Mouse (Mus musculus) embryo, embryonic 10.5 days (tissue): ENCODE results near the gene Lin9.
"Not testable (repeated sequence)": the region's sequence is repeated elsewhere in the genome, so short reads cannot be mapped to it uniquely, and the experiment has no call there.

ENCODE experiments used
- DNase-seq: peaks from one replicate; pipeline ENCODE4 v3.0.0-alpha.2; 2015; ENCODE audit warnings: low spot score

Gene Lin9

DNA sequence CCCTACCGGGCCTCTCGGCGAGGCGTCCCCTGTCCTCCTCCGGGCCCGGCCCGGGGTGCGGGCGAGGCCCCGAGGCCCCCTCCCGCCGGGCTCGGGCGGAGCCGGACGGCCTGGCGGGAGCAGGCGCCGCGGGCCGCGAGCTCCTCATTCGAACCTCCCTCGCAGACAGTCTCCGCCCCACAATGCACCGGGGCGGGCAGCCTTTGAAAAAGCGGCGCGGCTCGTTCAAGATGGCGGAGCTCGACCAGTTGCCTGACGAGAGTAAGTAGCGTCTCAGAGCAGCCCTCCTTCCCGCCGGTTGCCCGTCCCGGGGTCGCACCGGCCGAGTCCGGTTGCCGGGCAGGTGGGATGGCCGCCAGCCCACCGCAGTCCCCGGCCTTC is at the start of gene Lin9:
Gene Lin9 (plus strand): TSS at position 14 of the 381 bp plus-strand sequence.
- DNase-seq = peak; percentile 96

DNA sequence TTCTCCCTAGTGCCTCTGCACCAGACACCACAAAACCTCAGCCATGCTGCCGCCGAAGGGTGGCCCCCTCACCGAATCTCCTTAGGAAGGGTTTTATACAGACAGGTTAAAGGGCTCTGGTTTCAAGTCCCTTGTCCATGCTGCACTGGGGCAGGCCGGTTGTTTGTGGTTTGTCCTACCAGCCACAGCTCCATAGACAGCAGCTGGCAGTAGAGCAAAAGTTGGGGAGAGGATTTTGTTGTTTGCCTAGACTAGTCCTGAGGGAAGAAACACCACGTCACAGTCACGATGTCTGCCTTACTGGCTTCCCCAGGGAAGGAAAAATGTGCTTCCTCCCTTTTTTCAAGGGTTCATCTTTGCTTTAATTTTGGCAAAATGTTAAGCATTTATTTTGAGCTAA is 40.4 kb upstream of the Lin9 start:
- no peak for DNase-seq

DNA sequence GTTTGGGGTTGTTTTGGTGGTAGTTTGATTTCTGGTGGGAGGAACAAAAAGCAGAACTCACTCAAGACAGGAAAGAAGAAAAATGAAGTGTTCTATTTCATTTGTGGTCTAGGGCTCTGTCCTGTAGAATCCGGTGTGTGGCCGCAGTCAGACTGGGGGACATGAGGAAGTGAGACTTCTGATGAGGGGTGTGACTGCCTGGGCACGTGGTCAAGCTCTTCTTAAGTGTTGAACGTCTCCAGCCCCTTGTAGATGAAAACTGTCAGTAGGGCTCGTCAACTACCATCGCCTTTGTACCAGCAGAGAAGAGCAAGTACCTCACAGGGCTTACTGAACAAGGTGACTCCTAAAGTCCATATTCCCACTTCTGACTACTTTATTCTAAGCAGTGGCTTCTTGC is 39.1 kb upstream of the Lin9 start:
- DNase-seq = no peak

DNA sequence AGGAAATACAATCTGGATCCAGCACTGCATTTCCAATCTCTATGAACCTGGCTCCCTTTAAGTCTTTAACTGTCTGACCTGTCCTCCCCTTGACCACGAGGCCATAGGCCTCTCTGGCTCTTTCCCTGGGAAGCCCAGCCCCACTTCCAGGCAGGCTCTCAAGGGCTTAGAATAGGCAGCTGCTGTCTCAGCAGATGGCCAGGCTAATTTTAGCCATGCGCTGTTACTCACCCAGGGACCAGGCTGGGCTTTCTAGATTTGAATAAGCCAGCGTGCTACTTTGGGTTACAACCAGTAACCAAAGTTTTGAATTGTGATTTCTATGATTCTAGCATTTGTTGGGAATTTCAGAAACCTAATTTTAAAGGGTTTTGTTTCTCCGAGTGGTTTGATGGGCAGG is 36.4 kb upstream of the Lin9 start:
- DNase-seq = peak; percentile 6

DNA sequence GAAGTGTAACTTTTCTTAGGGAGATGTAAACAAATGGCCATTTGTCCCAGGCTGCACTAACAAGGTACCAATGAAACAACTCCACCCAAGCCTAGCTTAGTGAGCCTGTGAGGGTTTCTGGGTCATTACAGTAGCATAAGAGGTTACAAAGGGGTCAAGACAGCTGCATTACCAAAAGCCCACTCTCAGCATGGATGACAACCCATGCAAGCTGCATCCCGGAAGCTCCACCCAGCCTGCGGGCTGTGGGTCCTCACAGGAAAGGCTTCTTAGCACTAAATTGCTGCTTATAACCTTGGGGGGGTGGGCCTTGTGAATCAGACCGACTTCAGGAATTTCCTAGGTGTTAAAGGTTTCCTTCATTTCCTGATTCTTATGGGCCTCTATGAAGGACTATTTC is 34.8 kb upstream of the Lin9 start:
- DNase-seq = no peak

DNA sequence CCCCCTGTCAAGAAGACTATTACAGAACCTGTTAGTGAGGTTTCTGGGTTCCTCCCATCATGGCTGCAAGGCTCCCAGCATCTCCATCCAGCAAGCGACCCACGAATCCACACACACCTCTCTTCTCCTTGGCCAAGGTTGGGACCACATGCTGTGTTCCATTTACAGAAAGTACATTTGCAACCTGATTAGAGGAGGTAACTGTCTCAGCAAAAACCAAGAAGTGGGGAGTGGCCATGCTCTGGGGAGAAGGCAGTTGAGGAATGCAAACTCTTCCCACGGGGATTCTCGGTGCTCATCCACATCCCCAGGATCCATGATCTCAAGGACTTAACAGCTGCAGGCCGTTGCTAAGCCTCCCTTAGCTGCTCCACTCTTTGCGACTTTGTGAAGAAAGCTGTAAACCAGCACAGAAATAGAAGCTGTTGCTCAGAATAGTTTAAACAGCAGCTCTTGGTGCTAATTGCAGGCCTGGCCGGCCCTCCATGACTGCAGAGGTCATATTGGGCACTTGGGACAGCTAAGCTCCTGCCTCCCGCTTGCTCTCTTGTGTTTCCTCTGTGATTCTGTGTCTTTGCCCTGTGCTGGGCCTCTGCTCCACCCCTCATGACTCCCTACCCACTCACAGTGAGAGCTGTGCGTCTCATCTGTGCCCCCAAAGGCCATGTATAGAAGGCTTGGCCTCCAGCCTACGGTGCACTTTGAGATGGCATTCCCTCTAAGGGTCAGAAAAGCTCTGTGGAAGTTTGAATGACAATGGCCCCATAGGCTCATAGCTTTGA is 34.0 kb upstream of the Lin9 start:
- DNase-seq = no peak

DNA sequence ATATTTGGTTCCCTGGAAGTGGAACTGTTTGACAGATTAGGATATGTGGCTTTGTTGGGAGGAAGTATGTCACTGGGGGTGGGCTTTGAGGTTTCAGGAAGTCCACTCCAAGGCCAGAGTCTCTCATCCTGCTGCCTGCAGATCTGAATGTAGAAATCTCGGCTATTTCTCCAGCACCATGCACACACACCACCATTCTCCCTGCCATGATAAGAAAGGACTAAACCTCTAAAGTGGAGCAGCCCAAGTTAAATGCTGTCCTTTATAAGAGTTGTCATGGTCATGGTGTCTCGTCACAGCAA is 33.4 kb upstream of the Lin9 start:
- no peak for DNase-seq

DNA sequence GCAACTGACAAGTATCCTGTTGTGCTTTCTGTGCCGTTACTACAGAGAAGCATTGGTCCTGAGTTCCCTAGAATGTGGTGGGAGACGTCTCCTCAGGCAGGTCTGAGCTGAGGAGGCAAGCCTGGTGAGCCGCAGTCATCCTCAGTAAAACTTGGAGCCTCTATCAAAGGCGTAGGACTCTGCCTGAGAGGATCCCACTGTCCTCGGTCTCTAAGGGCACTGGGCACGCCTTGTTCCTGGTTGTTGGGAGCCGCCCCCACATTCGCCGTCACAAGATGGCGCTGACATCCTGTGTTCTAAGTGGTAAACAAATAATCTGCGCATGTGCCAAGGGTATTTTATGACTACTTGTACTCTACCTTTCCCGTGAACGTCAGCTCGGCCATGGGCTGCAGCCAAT is 29.1 kb upstream of the Lin9 start:
- not testable (repeated sequence) for DNase-seq

DNA sequence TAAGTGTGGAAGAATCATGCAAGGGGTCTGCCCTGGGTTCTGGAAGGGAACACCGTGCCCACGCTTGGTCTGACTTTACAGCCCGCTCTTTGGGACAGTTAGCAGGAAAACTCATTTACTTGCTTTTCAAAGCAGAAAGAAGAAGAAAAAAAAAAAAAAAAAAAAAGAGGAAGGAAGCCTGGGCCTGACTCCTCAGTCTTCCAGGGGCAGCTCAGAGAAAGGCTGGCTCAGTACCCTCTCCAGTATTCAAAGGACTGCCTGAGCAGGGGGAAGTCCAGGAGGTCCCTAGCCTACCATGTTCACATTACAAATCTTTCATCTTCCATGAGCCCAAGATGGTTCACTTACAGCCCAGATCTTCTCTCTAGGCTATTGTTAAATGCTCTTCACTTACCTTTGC is 24.2 kb upstream of the Lin9 start:
- no peak for DNase-seq

DNA sequence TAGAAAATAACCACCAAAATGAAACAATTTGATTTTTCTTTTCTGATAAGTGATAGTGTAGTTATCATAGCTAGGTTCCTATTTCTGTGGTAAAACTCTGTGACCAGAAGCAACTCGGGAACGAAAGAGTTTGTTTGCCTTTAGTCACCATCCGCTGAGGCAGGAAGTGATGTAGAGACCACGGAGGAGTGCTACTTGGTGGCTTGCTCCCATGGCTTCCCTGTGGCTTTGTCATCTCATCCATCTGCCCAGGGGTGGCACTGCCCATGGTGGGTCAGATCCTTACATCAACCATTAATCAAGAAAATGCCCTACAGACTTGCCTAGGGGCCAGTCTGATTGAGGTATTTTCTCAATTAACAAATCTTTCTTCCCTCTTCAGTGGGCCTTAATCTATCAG is 18.6 kb upstream of the Lin9 start:
- DNase-seq = no peak

DNA sequence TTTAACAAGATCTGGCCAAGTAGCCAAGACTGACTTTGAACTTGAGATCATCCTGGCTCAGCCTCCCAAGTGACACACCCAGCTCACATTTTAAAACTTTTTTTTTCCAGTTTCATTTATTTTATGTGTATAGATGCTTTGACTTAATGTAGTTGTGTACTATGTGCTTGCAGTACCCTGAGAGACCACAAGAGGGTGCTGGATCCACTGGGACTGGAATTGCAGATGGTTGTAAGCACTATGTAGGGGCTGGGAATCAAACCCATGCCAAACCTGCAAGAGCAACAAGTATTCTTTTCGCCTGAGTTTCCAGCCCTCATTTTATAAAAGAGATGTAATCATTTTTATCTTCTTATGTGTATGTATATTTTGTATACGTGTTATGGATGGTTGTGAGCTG is 17.0 kb upstream of the Lin9 start:
- DNase-seq = no peak

DNA sequence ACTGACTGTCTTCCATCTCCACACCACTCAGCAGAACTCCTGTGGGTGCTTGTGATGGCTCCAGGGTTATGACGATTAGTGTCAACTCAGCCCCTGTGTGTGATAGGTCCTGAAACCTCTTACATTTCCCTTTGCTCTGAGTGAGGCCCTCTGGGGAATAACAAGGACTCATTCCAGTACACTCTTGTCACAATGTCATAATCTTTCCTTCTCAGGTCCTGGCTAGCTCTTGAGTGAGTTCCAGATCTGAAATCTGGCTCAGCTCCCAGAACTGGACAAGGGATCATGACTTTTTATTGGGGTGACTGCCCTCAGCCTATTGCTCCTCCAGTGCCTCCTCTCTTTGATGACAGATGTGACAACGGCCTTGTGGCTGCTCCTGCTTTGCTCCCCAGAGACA is 14.8 kb upstream of the Lin9 start:
- DNase-seq = no peak

DNA sequence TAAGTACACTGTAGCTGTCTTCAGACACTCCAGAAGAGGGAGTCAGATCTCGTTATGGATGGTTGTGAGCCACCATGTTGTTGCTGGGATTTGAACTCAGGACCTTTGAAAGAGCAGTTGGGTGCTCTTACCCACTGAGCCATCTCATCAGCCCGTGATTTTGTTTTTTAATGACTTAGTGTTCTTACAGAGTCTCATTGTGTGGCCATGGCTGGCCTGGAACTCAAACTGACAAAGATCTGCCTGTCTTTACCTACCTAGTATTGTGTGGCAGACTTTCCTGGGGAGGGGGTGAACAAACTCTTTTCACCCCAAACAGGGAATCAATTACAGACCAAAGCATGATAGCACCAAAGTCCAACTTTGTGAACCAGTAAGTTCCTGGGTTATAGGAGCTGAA is 3.2 kb upstream of the Lin9 start:
- DNase-seq = not testable (repeated sequence)

DNA sequence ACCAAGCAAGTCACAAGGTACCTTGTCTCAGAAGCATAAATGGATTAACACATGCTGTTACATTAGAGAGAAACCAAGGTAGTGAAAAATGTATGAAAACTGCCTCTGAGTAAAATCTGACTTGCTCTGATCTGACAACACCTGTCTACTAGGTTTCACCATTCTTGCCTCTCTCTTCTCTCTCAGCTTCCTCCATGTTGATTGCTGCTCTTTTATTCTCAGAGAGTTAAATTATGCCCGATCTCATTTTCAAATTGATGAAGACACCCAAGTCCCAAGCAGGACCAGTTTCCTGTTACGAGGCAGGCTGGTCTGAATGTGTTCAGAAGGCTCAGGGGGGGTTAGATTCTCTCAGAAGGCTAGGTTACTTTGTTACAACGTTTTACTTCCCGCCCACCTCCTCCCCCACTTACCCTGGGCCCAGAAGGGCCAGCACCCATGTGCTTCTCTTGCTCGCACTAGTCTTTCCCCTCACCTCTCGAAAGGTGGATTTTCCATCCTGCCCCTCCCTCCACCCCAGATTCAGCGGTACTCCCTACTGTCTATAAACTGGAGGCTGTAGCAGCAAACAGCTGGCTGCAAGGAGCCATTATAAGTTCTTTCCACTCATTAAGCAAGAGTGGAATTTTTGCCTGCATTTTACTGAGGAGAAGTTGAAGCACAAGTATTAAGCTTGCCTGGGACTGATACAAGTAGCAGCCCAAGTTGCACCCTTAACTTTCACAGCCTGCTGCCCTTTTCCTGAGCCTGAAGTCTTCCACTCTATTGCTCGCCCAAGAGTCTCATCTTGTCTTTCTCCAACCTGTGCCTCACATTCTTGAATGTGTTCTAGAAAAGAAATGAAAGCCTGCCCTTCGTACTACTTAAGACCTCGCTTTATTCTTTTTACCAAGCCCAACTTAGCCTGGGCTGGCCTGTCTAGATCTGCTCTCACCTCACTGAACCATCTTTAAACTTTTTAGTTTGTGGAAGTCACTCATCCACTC is 1.2 kb upstream of the Lin9 start:
- DNase-seq = peak; percentile 32

DNA sequence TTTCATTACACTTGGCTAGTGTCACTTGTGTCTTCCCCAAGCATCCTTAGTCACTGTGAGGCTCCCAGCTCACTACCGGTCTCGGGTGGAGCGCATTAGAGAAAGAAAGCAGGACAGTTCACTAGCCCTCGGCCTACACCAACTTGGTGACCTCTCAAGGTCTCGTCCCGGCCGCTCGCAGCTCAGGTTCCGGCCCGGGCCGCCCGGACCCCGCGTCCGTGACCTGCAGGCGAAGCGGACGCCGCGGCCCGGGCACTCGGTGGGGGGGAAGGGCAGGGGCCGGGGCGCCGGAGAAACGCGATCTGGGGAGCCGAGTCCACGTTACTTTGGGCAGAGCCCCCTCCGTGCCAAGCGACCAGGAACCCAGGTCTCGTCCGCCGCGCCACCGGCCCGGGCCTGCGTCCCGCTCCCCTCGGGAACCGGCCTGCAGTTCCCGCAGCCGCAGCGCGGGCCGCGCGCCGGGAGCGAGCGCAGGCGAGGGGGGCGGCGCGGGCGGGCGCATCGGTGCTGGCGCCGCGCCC is 285 bp upstream of the Lin9 start:
- peak; percentile 71 for DNase-seq

DNA sequence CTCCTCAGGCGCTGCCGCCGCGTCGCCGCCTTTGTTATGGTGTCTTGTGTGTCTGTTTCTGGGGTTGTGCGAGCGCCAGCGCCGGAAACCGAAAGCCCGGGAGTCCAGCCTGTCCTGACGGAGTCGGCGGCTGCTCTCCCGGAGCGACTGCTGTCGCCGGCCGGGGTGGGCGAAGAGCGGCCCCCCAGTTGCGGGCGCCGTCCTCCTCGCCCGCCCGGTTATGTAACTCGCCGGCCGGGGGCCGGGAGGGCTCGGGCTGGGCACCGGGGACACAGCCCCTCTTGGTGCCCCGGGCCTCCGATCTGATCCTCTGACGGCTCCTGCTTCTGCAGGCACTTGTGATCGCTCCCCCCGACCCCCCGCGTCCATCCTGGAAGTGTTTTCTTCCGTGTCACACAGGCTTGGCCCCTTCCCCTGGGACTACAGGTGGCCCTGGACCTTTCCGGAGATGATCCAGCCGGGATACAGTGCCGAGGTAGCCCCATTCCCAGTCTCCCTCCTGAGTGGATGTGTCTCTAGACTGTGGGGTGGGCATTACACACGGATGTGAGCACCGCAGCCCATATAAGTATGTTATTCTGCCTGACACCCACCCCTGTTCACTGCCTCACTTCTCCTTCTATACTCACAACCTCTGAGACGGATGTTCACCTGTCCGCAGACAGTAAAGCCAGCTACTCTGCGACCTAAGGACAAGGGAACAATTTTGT is 723 bp downstream of the Lin9 start:
- peak; percentile 66 for DNase-seq

DNA sequence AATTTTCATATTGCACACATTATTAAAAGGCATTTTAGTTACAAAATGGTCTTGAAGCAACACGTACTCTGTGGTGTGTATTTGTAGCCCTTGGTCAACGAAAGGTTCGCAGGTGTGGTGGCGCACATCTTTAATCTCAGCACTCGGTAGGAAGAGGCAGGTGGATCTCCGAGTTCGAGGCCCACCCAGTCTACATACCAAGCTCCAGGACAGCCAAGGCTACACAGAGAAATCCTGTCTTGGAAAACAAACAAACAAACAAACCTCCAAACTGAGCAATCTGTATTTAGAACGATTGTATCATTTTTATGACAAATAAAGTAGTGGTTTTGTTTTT is 1.2 kb downstream of the Lin9 start:
- no peak for DNase-seq

DNA sequence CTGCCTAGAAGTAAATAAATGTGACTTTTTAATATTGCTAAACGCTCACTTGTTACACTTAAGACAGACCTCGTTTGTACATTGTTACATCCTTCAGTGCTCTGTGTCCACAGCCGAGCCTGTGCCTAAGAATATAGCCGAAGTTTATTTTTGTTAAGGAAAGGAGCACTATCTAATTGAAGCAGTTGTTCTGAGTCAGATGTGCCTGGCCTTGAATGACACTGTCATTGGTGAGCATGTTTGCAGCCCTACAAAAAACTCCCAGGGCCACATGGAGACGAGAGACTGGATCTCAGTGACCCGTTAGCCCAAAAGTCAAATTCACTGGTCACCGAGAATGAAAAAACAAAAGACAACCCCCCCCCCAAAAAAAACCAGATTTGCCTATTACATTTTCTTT is 50.3 kb downstream of the Lin9 start:
- DNase-seq = no peak

DNA sequence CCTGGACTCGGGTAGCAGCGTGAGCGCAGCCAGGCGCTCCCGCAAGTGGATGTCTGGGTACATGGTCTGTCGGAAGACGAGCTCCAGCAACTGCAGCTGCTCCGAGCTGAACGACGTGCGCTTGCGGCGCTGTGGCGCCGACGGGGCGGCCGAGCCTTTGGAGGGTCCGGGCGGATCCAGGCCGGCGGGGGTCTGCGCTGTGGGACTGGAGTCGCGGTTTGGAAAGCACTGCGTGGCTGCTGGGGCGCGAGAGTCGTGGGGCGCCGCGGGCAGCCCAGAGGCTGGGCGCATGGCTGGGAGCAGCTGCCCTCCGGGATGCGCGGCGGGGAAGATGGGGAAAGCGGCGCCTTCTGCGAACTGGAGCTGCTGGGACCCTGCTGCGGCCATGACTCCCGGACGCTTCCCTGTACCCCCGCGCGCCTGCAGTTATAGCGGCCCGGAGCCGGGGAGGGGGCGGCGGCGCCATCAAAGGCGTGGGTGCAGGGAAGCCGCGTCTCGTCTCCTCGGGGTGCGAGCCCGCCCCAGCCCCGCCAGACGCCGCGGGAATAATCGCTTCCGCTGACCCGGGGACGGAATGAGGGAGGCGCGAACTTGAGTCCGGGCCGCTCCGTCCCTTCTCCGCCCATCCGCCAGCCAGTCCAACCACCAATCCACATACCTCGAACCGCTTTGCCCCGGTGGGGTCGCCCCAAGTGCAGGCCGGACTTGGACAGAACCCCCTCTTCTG is 55.8 kb downstream of the Lin9 start, which contains the start of gene Mixl1:
Gene Mixl1 (minus strand): TSS at position 409 of the 727 bp plus-strand sequence.
- peak; percentile 47 for DNase-seq

DNA sequence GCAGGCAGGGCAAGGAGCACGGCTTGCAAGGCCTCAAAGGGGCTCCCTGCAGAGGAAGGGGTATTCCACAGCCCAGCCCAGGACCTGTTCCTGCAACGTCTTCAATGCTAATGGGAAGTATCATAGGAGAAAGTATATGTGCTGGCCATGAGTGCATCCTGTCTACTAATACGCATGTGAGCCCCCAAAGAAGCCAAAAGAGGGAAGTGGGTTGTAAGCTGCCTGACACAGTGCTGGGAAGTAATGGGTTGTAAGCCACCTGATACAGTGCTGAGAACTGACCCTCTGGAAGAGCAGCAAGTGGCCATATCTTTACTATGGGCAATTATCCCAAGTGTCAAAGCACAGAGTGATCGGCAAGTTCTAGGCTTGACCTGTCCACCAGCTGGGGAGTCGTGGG is 57.1 kb downstream of the Lin9 start:
- no peak for DNase-seq

DNA sequence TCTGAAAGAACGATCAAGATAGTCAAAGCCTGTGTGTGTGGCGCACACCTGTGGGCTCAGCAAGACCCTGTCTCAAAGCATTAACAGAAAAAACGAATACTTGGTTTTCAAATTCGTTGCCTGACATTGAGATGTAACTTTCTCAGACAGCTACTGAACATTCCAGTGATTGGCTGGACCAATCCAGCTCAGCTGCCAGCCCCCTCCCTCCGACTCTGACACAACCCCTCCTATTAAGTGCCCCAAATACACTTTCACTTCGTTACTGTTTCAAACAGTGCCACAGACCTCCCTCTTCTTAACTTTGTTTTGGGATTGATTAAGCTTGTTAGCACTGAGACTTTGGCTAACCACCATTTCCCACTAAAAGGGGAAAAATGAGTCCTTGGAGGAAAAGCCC is 62.5 kb downstream of the Lin9 start:
- DNase-seq = no peak

DNA sequence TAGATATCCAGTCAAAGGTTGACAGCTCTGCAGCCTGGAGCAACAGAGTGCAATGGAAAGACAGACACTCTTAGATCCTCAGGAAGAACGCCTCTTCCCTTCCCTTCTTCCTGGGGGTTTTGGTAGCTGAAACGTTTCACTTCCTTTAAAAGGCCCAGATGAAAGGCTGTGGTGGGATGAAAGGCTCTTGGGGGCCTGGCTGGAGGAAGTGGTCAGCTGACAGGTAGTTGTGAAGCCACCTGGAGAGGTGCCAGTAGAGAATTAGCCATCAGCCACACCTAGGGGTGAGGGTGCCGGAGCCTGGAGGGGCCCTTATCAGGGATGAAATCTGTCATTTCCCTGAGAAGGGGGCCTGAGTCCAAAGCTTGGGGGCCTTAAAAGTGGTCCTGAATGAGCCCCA is 66.4 kb downstream of the Lin9 start:
- no peak for DNase-seq
